Mouse (Mus musculus) c-Kit-positive CD71-negative TER-119-negative erythroid progenitor cells, embryonic 14.5 days (primary cell): ENCODE data around the gene D330045A20Rik.
"Not testable (repeated sequence)": the region's sequence is repeated elsewhere in the genome, so short reads cannot be mapped to it uniquely, and the experiment has no call there.

ENCODE experiments used
- DNase-seq: peaks from one replicate; pipeline ENCODE4 v3.0.0-alpha.2; 2013; ENCODE audit warnings: low read depth

Gene D330045A20Rik

GRCm38 (mm10) chrX:139480022-139480894 lies at the start of gene D330045A20Rik:
Gene D330045A20Rik (plus strand): TSS chrX:139480367.
- DNase-seq = peak; percentile 8

GRCm38 (mm10) chrX:139432550-139432949 lies 47.6 kb upstream of the D330045A20Rik start:
- DNase-seq = peak; percentile 8

GRCm38 (mm10) chrX:139435202-139435601 lies 45.0 kb upstream of the D330045A20Rik start:
- DNase-seq = no peak

- DNase-seq = not testable (repeated sequence)
Measured at GRCm38 (mm10) chrX:139441057-139441456, 39.1 kb upstream of the D330045A20Rik start.

GRCm38 (mm10) chrX:139456812-139457211 lies 23.4 kb upstream of the D330045A20Rik start:
- DNase-seq = no peak

GRCm38 (mm10) chrX:139482083-139482482 lies 1.9 kb downstream of the D330045A20Rik start:
- DNase-seq = no peak

- no peak for DNase-seq
Measured at GRCm38 (mm10) chrX:139484974-139485373, 4.8 kb downstream of the D330045A20Rik start.

- no peak for DNase-seq
Measured at GRCm38 (mm10) chrX:139516156-139516555, 36.0 kb downstream of the D330045A20Rik start.

GRCm38 (mm10) chrX:139519251-139519650 lies 39.1 kb downstream of the D330045A20Rik start:
- no peak for DNase-seq

GRCm38 (mm10) chrX:139524303-139525091 lies 44.3 kb downstream of the D330045A20Rik start:
- DNase-seq = no peak

- DNase-seq = no peak
Measured at GRCm38 (mm10) chrX:139525724-139526123, 45.6 kb downstream of the D330045A20Rik start.

GRCm38 (mm10) chrX:139526984-139527383 lies 46.8 kb downstream of the D330045A20Rik start:
- no peak for DNase-seq

- DNase-seq = no peak
Measured at GRCm38 (mm10) chrX:139529678-139530077, 49.5 kb downstream of the D330045A20Rik start.

GRCm38 (mm10) chrX:139532293-139532692 lies 52.1 kb downstream of the D330045A20Rik start:
- no peak for DNase-seq

- no peak for DNase-seq
Measured at GRCm38 (mm10) chrX:139537641-139538397, 57.7 kb downstream of the D330045A20Rik start.

GRCm38 (mm10) chrX:139543726-139544125 lies 63.6 kb downstream of the D330045A20Rik start:
- no peak for DNase-seq

GRCm38 (mm10) chrX:139550456-139550855 lies 70.3 kb downstream of the D330045A20Rik start:
- DNase-seq = no peak

GRCm38 (mm10) chrX:139552090-139552489 lies 71.9 kb downstream of the D330045A20Rik start:
- no peak for DNase-seq

- DNase-seq = no peak
Measured at GRCm38 (mm10) chrX:139562255-139562924, 82.2 kb downstream of the D330045A20Rik start.

GRCm38 (mm10) chrX:139562925-139563461 lies 82.8 kb downstream of the D330045A20Rik start, which contains the start of gene Rnf128:
Gene Rnf128 (plus strand): TSS chrX:139563316.
- DNase-seq = no peak

- no peak for DNase-seq
Measured at GRCm38 (mm10) chrX:139570054-139570453, 89.9 kb downstream of the D330045A20Rik start.
